Mouse (Mus musculus) stomach, embryonic 16.5 days (tissue): Measurements from ENCODE around the gene Fuca1. TPM values are rescaled to one million over a fixed set of nuclear protein-coding genes. Genes with fewer than 3 reads are reported as not detected.
"Not testable (repeated sequence)": the region's sequence is repeated elsewhere in the genome, so short reads cannot be mapped to it uniquely, and the experiment has no call there.

Source experiments
- ATAC-seq: fragments of 200-750 bp; cut with Nextera tagmentation; 2 replicates; pipeline ENCODE4 v1.8.0; 2017; ENCODE audit warnings: moderate number of reproducible peaks, moderate TSS enrichment; ENCODE audit not compliant: insufficient read depth, low FRiP score
- H3K27ac ChIP-seq: fragments of 300-500 bp; sonication (generic); 2 replicates; pipeline ENCODE4 v1.5.1; 2014; ENCODE audit warnings: low read length
- H3K27me3 ChIP-seq: fragments of 300-500 bp; sonication (generic); 2 replicates; pipeline ENCODE4 v1.6.1; 2014; ENCODE audit warnings: low read length, control low read depth, mixed read lengths; ENCODE audit not compliant: control insufficient read depth, insufficient read depth
- H3K36me3 ChIP-seq: fragments of 300-500 bp; sonication (generic); 2 replicates; pipeline ENCODE4 v1.6.1; 2014; ENCODE audit warnings: low read length; ENCODE audit not compliant: control insufficient read depth, insufficient read depth
- H3K4me1 ChIP-seq: fragments of 300-500 bp; sonication (generic); 2 replicates; pipeline ENCODE4 v1.6.1; 2014; ENCODE audit warnings: low read length, control low read depth, mixed read lengths; ENCODE audit not compliant: control insufficient read depth, insufficient read depth
- H3K4me2 ChIP-seq: fragments of 300-500 bp; sonication (generic); 2 replicates; pipeline ENCODE4 v1.6.1; 2014; ENCODE audit warnings: low read depth, low read length, mixed read lengths
- H3K4me3 ChIP-seq: fragments of 300-500 bp; sonication (generic); replicated peaks from 2 replicates; pipeline ENCODE4 v1.5.1; 2014; ENCODE audit warnings: mild to moderate bottlenecking, low read length
- H3K9ac ChIP-seq: fragments of 300-500 bp; sonication (generic); 2 replicates; pipeline ENCODE4 v1.6.1; 2014; ENCODE audit warnings: low read length
- H3K9me3 ChIP-seq: fragments of 300-500 bp; sonication (generic); replicated peaks from 2 replicates; pipeline ENCODE4 v1.6.1; 2016; ENCODE audit warnings: low read length, control low read depth; ENCODE audit not compliant: control insufficient read depth
- WGBS: fragments of 180-500 bp; shearing (Covaris S2); extraction: QIAGEN DNeasy Blood & Tissue Kit; methylation state at CpG from one replicate; pipeline ENCODE4 v1.1.7; 2014; 5-methylcytosine and 5-hydroxymethylcytosine counted together
- polyA plus RNA-seq: library from polyadenylated mRNA; unstranded; fragments of >200 nt; fragmentation: Nextera tagmentation; extraction: Ambion mirVana; gene quantifications from 2 replicates; pipeline ENCODE4 v1.2.1, GENCODE M21; 2015

Gene Fuca1
- polyA plus RNA-seq, 1 experiment from 2014 or later, result 98.9 TPM

GRCm38 (mm10) chr4:135970585-135970984 is 50.0 kb downstream of the Fuca1 start:
- WGBS, result 85% methylated on average over 11 of the region's 11 CpGs
- Histone ChIP-seq H3K27ac (no peak overlapping the region), H3K4me1 (peaks cover 11% of the 10 kb centered on the region), H3K9ac (no peak overlapping the region), H3K4me3 (no peak overlapping the region), H3K27me3 (no peaks in the 10 kb centered on the region), H3K36me3 (peaks cover 39% of the 10 kb centered on the region), H3K9me3 (no peaks in the 10 kb centered on the region), H3K4me2 (no peak overlapping the region)
- no peak for ATAC-seq

GRCm38 (mm10) chr4:135971805-135972555 is 51.4 kb downstream of the Fuca1 start:
- Histone ChIP-seq H3K27ac (peak overlapping the region; percentile 51; the same call in 1 of the 2 replicates), H3K4me3 (peak overlapping the region; percentile 97), H3K9ac (peak overlapping the region; percentile 94), H3K9me3 (no peaks in the 10 kb centered on the region), H3K4me2 (peak overlapping the region; percentile 90), H3K27me3 (no peaks in the 10 kb centered on the region), H3K36me3 (peaks cover 33% of the 10 kb centered on the region), H3K4me1 (peaks cover 11% of the 10 kb centered on the region)
- peak; percentile 57; the same call in 1 of the 2 replicates for ATAC-seq
- under 1% methylated on average over 34 of the region's 35 CpGs for WGBS

GRCm38 (mm10) chr4:135972556-135972906 is 52.0 kb downstream of the Fuca1 start, which contains the start of gene Lypla2:
TSS of gene Lypla2 (minus strand) at chr4:135972626.
- H3K27ac ChIP-seq, result peak within 1 kb of the TSS; percentile 51; the same call in 1 of the 2 replicates
- peaks cover 27% of the 10 kb centered on the region for H3K36me3 ChIP-seq
- peaks cover 11% of the 10 kb centered on the region for H3K4me1 ChIP-seq
- peak; percentile 82 for ATAC-seq
- H3K27me3 ChIP-seq, result no peaks in the 10 kb centered on the region
- H3K4me2 ChIP-seq, result peak within 1 kb of the TSS; percentile 90
- peak within 1 kb of the TSS; percentile 97 for H3K4me3 ChIP-seq
- H3K9ac ChIP-seq, result peak within 1 kb of the TSS; percentile 94
- no peaks in the 10 kb centered on the region for H3K9me3 ChIP-seq
- under 1% methylated on average over 19 of the region's 19 CpGs for WGBS

- Histone ChIP-seq H3K27me3 (no peaks in the 10 kb centered on the region), H3K4me3 (peak overlapping the region; percentile 97), H3K36me3 (peaks cover 26% of the 10 kb centered on the region), H3K9ac (peak overlapping the region; percentile 94), H3K27ac (peak overlapping the region; percentile 51; the same call in 1 of the 2 replicates), H3K4me1 (peaks cover 11% of the 10 kb centered on the region), H3K9me3 (no peaks in the 10 kb centered on the region), H3K4me2 (peak overlapping the region; percentile 90)
- ATAC-seq, result no peak
- WGBS, result 55% methylated on average over 13 of the region's 13 CpGs
Measured at GRCm38 (mm10) chr4:135972911-135973811, 52.6 kb downstream of the Fuca1 start.

- Histone ChIP-seq H3K4me1 (peaks cover 11% of the 10 kb centered on the region), H3K27me3 (no peaks in the 10 kb centered on the region), H3K9ac (no peak overlapping the region), H3K4me3 (no peak overlapping the region), H3K9me3 (no peaks in the 10 kb centered on the region), H3K4me2 (no peak overlapping the region), H3K27ac (no peak overlapping the region), H3K36me3 (peaks cover 16% of the 10 kb centered on the region)
- WGBS, result 93% methylated on average over 12 of the region's 12 CpGs
- ATAC-seq, result no peak
Measured at GRCm38 (mm10) chr4:135976146-135976545, 55.6 kb downstream of the Fuca1 start.

GRCm38 (mm10) chr4:135980223-135980622 is 59.7 kb downstream of the Fuca1 start:
- H3K4me2 ChIP-seq, H3K27me3 ChIP-seq, H3K4me1 ChIP-seq, H3K4me3 ChIP-seq, H3K9me3 ChIP-seq, H3K27ac ChIP-seq, ATAC-seq, H3K9ac ChIP-seq: not testable (repeated sequence)
- WGBS, result 91% methylated on average over 5 of the region's 5 CpGs
- peaks cover 13% of the 10 kb centered on the region for H3K36me3 ChIP-seq

- Histone ChIP-seq H3K27me3 (no peaks in the 10 kb centered on the region), H3K4me2 (no peak overlapping the region), H3K4me3 (no peak overlapping the region), H3K9me3 (no peaks in the 10 kb centered on the region), H3K36me3 (0 out of 2 replicates have a peak, but pooled peaks cover 4% of the 10 kb centered on the region), H3K4me1 (peaks cover 7% of the 10 kb centered on the region), H3K27ac (no peak overlapping the region), H3K9ac (no peak overlapping the region)
- WGBS, result 67% methylated on average over 7 of the region's 7 CpGs
- ATAC-seq, result no peak
Measured at GRCm38 (mm10) chr4:135981524-135982063, 61.1 kb downstream of the Fuca1 start.

- Histone ChIP-seq H3K9me3 (no peaks in the 10 kb centered on the region), H3K4me3 (no peak overlapping the region), H3K4me2 (no peak overlapping the region), H3K27ac (no peak overlapping the region), H3K27me3 (no peaks in the 10 kb centered on the region), H3K9ac (no peak overlapping the region), H3K36me3 (0 out of 2 replicates have a peak, but pooled peaks cover 4% of the 10 kb centered on the region), H3K4me1 (peaks cover 7% of the 10 kb centered on the region)
- ATAC-seq, result no peak
- WGBS, result 86% methylated on average over 5 of the region's 5 CpGs
Measured at GRCm38 (mm10) chr4:135984556-135984955, 64.0 kb downstream of the Fuca1 start.
